Mouse (Mus musculus): ENCODE measurements at regions not wholly inside any gene's neighbourhood (a gene's known extent, or its start where the extent isn't known, plus 50 kb on each side); places are given as distances from the start of the nearest gene placed in this dataset.

DNA sequence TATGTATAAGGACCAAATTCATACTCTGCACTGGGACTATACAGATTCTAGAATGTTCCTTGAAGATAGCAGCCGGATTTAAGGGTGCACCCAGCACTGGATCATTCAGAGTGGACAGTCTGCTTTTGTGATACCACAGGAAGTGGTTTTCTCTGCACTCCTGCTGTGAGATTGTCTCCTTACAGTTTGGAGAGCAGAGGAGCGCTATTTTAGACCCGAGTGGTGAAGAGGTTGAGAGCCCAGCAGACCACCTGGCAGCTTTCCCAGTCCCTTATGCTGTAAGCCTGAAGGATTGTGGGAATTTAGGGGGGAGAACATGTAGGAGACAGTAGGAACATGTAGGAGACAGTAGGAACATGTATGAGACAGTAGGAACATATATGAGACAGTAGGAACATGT, 147.5 kb upstream of the Zmiz1 start:
- TF ChIP-seq CTCF (IDR thresholded peaks at IDR 0.05; ENCODE audit: borderline replicate concordance, insufficient read depth, low read depth, low read length) = no peak
- TF ChIP-seq POLR2A (IDR thresholded peaks at IDR 0.05; ENCODE audit: borderline replicate concordance, insufficient read depth, low read length) = no peak

Measured in cerebellum, adult 2 months (tissue).